Mouse (Mus musculus): ENCODE measurements around the gene Ip6k1.
A peak's percentile ranks its signal among the peaks of the same experiment; 100 is the strongest.
"Not testable (repeated sequence)": the region's sequence is repeated elsewhere in the genome, so short reads cannot be mapped to it uniquely, and the experiment has no call there.

Gene Ip6k1

GRCm38 (mm10) chr9:107982681-107983346 is 19.5 kb upstream of the Ip6k1 start, which contains the start of gene Gm20661:
Gene Gm20661, plus strand, starts transcription at chr9:107983058.
- DNase-seq (ENCODE audit: low read depth), result peak; percentile 83

- DNase-seq (ENCODE audit: low read depth), result no peak
These were observed 18.8 kb upstream of the Ip6k1 start for GRCm38 (mm10) chr9:107983421-107983890.

DNA sequence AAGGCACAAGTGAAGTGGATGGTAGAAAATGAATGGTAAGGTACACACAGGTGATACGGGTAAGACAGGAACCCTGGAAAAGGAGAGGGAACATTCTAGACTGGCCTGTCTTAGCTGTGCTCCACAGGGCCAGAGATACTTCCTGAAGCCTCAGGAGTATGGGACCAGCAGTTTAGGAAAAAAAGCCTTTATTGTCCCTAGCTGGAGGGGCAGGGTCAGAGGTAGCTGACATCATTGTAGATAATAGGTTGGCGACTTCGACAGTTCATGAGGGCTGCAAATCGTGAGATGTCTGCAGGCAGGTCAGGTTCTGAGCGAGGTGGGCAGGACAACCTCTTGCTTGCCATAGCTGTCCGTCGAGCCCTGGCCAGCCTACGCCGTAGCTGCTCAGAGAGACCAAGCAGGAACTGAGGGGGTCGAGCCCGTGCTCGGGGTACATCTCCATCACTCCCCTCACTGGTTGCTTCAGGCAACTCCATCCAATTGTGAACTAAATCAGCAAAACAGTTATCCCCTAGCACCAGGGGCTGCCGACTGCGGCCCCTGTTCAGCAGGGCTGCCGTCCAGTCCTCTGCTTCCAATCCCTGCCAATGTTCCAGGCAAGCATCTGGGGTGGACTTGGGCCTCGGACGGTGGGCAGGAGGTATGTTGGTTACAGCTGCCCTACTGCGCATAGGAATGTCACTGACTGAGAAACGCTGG is 18.1 kb upstream of the Ip6k1 start:
- DNase-seq (ENCODE audit: low read depth), result no peak

GRCm38 (mm10) chr9:107984754-107985055 is 17.6 kb upstream of the Ip6k1 start:
- DNase-seq (ENCODE audit: low read depth), result no peak

GRCm38 (mm10) chr9:107985131-107986119 is 16.9 kb upstream of the Ip6k1 start, which contains the start of gene Inka1:
Gene Inka1, minus strand, starts transcription at chr9:107985879.
- peak; percentile 85 for DNase-seq (ENCODE audit: low read depth)

- DNase-seq (ENCODE audit: low read depth), result no peak
These were observed 15.9 kb upstream of the Ip6k1 start for GRCm38 (mm10) chr9:107986376-107986775.

GRCm38 (mm10) chr9:107987950-107988349 is 14.4 kb upstream of the Ip6k1 start:
- DNase-seq (ENCODE audit: low read depth), result no peak

GRCm38 (mm10) chr9:107992197-107992596 is 10.1 kb upstream of the Ip6k1 start, which contains the start of gene Cdhr4:
Gene Cdhr4, plus strand, starts transcription at chr9:107992497.
- no peak for DNase-seq (ENCODE audit: low read depth)

DNA sequence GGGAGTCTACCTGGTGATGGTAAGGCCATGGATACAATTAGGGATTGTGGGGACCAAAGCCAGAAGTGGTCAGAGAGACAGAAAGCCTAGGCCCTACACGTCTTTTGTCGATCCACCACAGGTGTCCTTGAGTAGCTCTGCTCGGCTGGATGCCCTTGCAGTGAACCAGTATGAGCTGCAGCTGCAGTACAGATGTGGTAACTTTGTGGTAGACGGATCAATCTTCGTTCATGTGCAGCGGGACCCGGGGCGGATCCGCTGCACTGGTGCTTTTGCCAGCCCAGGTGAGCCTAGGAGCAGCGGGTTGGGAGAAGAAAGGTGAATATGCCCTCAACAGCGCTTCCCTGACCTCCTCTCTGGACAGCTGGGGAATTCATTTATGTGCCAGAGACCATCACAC is 9.3 kb upstream of the Ip6k1 start:
- no peak for DNase-seq (ENCODE audit: low read depth)

GRCm38 (mm10) chr9:107994464-107994863 is 7.8 kb upstream of the Ip6k1 start:
- no peak for DNase-seq (ENCODE audit: low read depth)

GRCm38 (mm10) chr9:107995513-107995912 is 6.8 kb upstream of the Ip6k1 start:
- DNase-seq (ENCODE audit: low read depth), result no peak

GRCm38 (mm10) chr9:107996049-107996448 is 6.3 kb upstream of the Ip6k1 start, which contains the start of gene Gm20662:
Gene Gm20662, plus strand, starts transcription at chr9:107996349.
- DNase-seq (ENCODE audit: low read depth), result no peak

DNA sequence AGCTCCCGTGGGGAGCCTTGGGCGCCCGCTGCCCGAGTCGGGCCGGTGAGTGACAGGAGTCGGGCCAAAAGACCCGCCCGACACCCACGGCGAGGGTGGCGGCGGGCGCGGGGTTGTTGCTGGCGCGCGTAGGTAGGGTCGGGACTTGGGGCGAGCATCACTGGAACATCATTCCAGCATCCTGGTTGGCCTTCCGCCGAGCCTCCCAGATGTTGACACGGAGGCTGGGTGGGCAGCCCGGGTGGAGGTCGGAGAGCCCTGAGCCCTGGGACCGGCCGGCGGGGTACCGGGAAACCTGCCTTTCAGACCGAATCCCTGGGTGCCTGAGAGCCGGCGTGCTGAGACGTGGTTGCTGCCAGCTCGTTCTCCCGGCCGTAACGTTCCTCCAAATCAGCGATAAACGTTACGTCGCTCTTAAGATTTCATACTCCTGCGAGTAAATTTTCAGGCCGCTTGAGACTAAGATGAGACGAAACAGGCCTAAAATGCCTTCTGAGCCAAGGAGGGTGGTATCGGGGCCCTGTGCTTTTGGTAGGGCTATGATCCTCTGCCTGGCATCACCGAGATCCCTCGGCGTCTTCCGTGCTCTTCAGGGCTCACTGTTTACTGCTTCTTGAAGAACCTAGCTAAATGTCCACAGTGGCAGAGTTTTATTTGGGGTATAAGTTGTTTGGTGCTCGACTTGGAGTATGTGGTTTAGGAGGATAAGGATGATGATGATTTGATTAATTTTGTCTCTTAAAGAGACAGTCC is 653 bp downstream of the Ip6k1 start:
- peak; percentile 28 for DNase-seq (ENCODE audit: low read depth)

DNA sequence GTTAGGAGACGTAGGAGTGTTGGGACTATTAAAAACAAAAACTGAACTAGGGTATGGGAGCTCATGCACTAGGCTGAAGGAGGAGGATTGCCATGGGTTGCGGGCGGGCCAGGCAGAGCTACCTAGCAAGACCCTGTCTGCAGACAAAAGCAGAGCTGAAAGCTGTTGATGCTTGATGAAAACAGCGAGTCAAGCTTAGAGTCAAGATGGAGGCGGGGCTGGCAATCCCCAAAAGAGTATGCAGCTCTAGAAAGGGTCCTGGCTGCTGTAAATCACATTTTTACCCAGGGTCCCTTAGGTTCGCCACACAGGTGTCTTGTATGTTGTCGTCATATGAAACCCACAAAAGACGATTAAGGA is 1.2 kb downstream of the Ip6k1 start:
- DNase-seq (ENCODE audit: low read depth), result no peak

DNA sequence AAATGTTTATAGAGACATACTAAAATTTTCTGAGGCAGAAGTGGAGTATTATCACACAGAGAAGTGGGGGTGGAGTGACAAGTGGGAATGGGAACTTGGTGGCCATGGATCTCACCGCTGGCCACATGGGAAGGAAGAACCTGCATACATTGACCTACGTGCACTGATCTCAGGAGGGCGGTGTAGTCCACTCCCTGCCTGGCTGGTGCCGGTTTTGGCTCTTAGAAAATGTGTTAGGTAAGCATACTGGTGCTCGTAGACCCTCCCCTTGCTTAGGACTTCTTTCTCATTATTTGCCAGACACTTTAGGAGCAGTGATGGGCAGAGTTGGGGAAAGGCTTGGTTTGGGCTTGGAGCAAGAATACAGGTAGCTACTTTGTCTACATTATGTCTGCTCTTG is 5.7 kb downstream of the Ip6k1 start:
- DNase-seq (ENCODE audit: low read depth), result no peak

- DNase-seq (ENCODE audit: low read depth), result no peak
These were observed 8.1 kb downstream of the Ip6k1 start for GRCm38 (mm10) chr9:108010385-108010784.

DNA sequence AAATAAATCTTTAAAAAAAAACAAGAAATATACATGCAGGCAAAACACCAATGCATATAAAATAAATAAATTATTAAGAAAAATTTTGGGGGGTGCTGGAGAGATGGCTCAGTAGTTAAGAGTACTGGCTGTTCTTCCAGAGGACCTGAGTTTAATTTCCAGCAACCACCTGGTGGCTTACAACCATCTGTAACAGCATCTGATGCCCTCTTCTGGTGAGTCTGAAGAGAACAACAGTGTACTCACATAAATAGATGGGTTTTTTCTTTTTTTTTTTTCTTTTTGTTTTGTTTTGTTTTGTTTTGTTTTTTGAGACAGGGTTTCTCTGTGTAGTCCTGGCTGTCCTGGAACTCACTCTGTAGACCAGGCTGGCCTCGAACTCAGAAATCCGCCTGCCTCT is 11.3 kb downstream of the Ip6k1 start:
- not testable (repeated sequence) for DNase-seq (ENCODE audit: low read depth)

DNA sequence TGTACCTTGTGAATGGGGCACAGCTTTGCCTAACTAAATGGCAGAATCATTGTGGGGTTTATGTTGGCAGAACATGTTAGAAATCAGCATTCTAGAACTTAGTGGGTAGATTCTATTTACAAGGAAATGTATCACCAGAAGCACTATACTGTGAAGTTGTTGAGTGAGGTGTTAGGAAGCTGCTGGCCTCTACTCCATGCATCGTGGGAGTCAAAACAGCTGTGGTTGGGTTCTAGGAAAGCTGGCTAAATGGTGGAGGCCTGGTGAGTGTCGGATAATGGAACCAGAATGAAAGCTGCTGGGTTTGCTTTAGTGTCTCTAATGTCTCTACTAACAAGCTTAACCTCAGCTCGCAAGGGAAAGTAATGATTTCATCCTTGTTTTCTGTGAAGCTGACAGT is 14.8 kb downstream of the Ip6k1 start:
- no peak for DNase-seq (ENCODE audit: low read depth)

DNA sequence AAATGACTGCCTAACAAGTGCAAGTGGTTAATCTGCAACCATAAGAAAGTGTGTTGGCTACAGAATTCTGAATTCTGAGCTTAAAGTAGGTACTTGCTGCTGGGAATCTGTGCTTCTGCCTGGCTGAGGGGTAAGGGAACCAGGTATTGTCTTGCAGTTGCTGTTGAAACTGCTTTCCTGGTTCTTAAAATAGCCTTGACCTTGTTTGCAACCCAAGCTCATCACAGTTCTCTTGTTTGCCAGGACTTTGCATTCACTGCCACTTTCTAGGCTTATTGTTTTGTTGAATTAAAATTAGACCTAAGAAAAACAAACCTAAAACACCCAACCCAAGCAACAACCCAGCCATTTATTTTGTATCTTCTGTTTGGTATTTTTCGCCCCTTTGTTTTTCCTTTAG is 18.4 kb downstream of the Ip6k1 start:
- no peak for DNase-seq (ENCODE audit: low read depth)

GRCm38 (mm10) chr9:108023216-108023615 is 20.9 kb downstream of the Ip6k1 start:
- no peak for DNase-seq (ENCODE audit: low read depth)

DNA sequence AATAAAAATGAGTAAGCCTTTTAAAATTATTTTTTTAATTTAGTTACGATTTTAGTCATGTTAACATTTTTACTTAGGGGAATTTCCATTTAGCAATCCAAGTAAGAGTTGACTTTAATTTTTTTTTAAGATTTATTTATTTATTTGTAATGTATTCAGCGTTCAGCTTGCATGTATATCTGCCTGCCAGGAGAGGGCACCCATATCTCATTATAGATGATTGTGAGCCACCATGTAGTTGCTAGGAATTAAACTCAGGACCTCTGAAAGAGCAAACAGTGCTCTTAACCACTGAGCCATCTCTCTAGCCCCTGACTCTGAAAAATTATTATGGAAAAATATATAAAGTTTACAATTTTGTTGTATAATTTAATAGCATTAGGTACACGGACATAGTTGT is 24.3 kb downstream of the Ip6k1 start:
- no peak for DNase-seq (ENCODE audit: low read depth)

DNA sequence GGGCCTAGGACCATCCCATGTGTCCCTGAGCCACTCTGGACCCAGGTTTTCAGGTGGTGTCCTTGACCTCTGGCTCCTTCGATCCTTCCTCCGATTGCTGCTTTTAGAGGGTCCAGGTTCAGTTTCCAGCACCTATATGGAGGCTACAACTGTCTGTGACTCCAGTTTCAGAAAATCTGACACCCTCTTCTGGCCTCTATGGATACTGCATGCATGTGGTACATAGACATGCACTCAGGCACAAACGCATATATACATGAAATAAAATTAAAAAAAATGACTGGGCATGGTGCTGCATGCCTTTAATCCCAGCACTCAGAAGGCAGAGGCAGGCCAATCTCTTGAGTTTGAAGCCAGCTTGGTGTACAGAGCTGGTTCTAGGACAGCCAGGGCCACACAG is 25.6 kb downstream of the Ip6k1 start:
- DNase-seq (ENCODE audit: low read depth), result no peak
